Mouse (Mus musculus) small intestine, adult 2 months (tissue): ENCODE data around the gene Atxn1l.

ENCODE experiments used
- CTCF ChIP-seq: fragments of 200-500 bp; IDR thresholded peaks from 2 replicates; pipeline ENCODE4 v1.5.1; 2012; ENCODE audit warnings: low read depth, mild to moderate bottlenecking, control low read depth, inconsistent platforms, low read length, moderate library complexity, mixed read lengths; ENCODE audit not compliant: insufficient replicate concordance, insufficient read length; ENCODE audit errors: extremely low read depth
- POLR2A ChIP-seq: fragments of 200-500 bp; IDR thresholded peaks from 2 replicates; pipeline ENCODE4 v1.6.1; 2012; ENCODE audit warnings: low read depth, mild to moderate bottlenecking, control low read depth, inconsistent platforms, low read length, moderate library complexity

GRCm38 (mm10) chr8:109760221-109760620 is 22.7 kb upstream of the Atxn1l start:
- no peak for TF ChIP-seq POLR2A
- no peak for TF ChIP-seq CTCF
